Mouse (Mus musculus) layer of hippocampus, adult 8-10 months (tissue): Measurements from ENCODE around the gene Mettl17. TPM values are rescaled to one million over a fixed set of nuclear protein-coding genes. Genes with fewer than 3 reads are reported as not detected.

Source experiments
- DNase-seq, 2 experiments: peaks; one replicate each; pipeline ENCODE4 v3.0.0; 2022; ENCODE audit warnings: low spot score in 2 of 2
- microRNA-seq, 2 experiments: library from miRNA; unstranded; fragments of <30 nt; microRNA quantifications; one replicate each; pipeline ENCODE4 v1.2.0; 2022
- total RNA-seq, 4 experiments: library from RNA; stranded (reverse); gene quantifications; 2 replicates each; pipeline ENCODE4 v1.2.4; 2022

The Mettl17 gene
- total RNA-seq, 4 experiments from 2014 or later: 29.8 to 51.3 (median 38.8) TPM

GRCm38 (mm10) chr14:51929309-51929943, 44.8 kb downstream of the Mettl17 start:
- DNase-seq: peak; percentile 69 to 71

- DNase-seq: no peak
Observed at GRCm38 (mm10) chr14:51929968-51930367, 45.3 kb downstream of the Mettl17 start.

GRCm38 (mm10) chr14:51930824-51931223, 46.2 kb downstream of the Mettl17 start:
- DNase-seq: peak; percentile 63 to 71

DNA sequence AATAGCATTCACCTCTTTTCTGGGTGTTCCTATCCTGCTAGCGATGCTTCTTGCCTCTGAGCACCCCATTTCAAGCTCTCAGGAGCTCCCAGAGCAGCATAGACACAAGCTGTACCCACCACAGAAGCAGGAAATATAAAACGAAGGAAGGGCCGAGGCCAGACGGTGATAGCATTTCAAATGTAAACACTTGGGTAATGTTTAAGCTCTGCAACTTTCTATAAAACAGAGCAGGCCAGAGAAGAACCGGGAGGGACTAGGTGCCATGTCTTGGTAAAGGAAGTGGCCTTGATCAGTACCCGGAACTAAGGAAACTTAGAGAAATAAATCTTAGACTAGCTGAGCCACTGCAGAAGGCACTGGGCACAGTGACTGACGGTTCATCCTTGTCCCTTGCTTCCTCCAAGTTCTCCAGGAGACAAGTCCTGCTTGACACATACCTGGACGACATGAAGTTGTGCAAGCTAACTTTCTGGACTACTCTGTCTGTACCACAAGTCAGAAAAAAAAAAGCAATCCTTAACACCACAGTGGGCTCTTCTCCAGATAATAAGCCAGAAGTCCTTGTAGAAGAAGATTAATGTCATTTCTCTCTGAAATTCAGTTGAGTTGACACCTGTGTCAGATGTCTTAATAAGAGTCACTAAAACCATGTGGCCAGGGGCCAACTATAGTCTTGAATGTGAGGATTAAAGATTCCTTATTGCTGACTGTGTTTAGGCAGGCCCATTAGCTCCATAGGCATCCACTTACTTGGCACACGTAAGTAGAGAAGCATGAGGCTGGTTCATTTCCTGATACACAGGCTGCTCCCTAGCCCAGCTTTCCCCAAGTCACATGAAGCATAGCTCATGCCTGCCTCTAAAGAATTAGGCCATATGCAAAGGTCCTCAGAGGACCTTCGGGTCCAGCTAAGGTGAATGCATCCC, 47.7 kb downstream of the Mettl17 start:
- no peak for DNase-seq

GRCm38 (mm10) chr14:51939005-51939404, 54.4 kb downstream of the Mettl17 start:
- DNase-seq: no peak

- no peak for DNase-seq
Observed at GRCm38 (mm10) chr14:51940944-51941560, 56.4 kb downstream of the Mettl17 start.

GRCm38 (mm10) chr14:51941577-51941976, 56.9 kb downstream of the Mettl17 start:
- DNase-seq: no peak

DNA sequence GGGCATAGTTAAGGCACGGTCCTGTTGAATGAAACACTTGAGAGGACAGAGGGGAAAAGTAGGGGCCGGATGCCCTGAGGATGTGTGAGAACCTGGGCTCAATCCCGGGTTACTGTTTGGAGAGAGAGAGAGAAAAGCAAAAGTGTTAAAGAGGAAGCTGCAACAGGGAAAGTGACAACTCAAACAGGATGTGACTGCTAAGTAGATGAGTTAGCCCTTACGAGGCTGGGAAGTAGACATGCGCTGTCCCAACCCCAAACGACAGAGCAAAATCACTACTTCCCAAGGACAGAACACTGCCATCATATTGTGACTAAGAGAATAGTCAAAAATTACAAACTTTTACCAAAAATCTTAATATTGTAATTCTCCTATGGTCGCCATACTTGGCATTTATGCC, 57.6 kb downstream of the Mettl17 start:
- DNase-seq: no peak

Small RNA genes within 50 kb of the gene (microRNA-seq; reads per million reads assigned to microRNA genes)
- 0 reads per million in 2 experiments for gene Gm27375

Other genes with a start within 250 kb of the Mettl17 start
- gene Gm4181, start 249.2 kb upstream of the Mettl17 start, total RNA-seq: not detected
- not detected for gene Gm17079, start 189.4 kb upstream of the Mettl17 start, total RNA-seq
- not detected for gene Gm5800, start 167.7 kb upstream of the Mettl17 start, total RNA-seq
- gene Ang4, start 111.3 kb upstream of the Mettl17 start, total RNA-seq: not detected
- not detected for gene AY358078, start 84.8 kb upstream of the Mettl17 start, total RNA-seq
- gene Ear6, start 31.1 kb upstream of the Mettl17 start, total RNA-seq: not detected
- gene Slc39a2, start 8.0 kb downstream of the Mettl17 start, total RNA-seq: 10 to 100 TPM in 2 of 4 experiments, 1 to 10 TPM in 2; 4.8 to 13.0 (median 8.7) TPM
- 100 to 1,000 TPM; 843 to 941 (median 912) TPM for gene Ndrg2, start 29.3 kb downstream of the Mettl17 start, total RNA-seq
- gene Tppp2, start 33.6 kb downstream of the Mettl17 start, total RNA-seq: not detected
- gene Rnase13, start 37.9 kb downstream of the Mettl17 start, total RNA-seq: not detected
- gene Arhgef40, start 99.9 kb downstream of the Mettl17 start, total RNA-seq: 10 to 100 TPM; 30.3 to 40.9 (median 34.5) TPM
- gene Tmem253, start 130.8 kb downstream of the Mettl17 start, total RNA-seq: 1 to 10 TPM in 2 of 4 experiments, under 1 TPM in 2; 0.74 to 1.7 (median 0.91) TPM
- gene Zfp219, start 135.9 kb downstream of the Mettl17 start, total RNA-seq: 10 to 100 TPM; 45.7 to 46.6 (median 45.8) TPM
- gene Olfr221, start 157.6 kb downstream of the Mettl17 start, total RNA-seq: not detected
- 100 to 1,000 TPM; 197 to 271 (median 244) TPM for gene Hnrnpc, start 219.2 kb downstream of the Mettl17 start, total RNA-seq
- 1 to 10 TPM; 1.3 to 3.4 (median 1.7) TPM for gene Rpgrip1, start 225.9 kb downstream of the Mettl17 start, total RNA-seq